Mouse (Mus musculus): Measurements from ENCODE around the gene Gm13275. TPM values are rescaled to one million over a fixed set of nuclear protein-coding genes. Genes with fewer than 3 reads are reported as not detected.
"Not testable (repeated sequence)": the region's sequence is repeated elsewhere in the genome, so short reads cannot be mapped to it uniquely, and the experiment has no call there.

The Gm13275 gene
- total and polyA plus RNA-seq, 3 experiments = not detected

GRCm38 (mm10) chr4:88830523-88830922 is 36.2 kb downstream of the Gm13275 start:
- H3K27me3 ChIP-seq (replicated peaks) = peaks cover 22% of the 10 kb centered on the region
- no peak overlapping the region for H3K27ac ChIP-seq (ENCODE audit: insufficient read depth, low read depth)
- TF ChIP-seq JUND (conservative IDR thresholded peaks at IDR 0.05; ENCODE audit: low read depth, low read length) (no peak), IRF4 (IDR thresholded peaks at IDR 0.05; ENCODE audit: low read depth, low read length) (no peak), MYC (IDR thresholded peaks at IDR 0.05; ENCODE audit: low read depth, low read length) (no peak), SMC3 (IDR thresholded peaks at IDR 0.05; ENCODE audit: low read depth, low read length) (peak; percentile 22; the same call in 1 of the 2 replicates), KAT2A (IDR thresholded peaks at IDR 0.05; ENCODE audit: insufficient replicate concordance, low read length) (no peak), ETS1 (conservative IDR thresholded peaks at IDR 0.05; ENCODE audit: low read depth, low read length) (no peak), CHD2 (IDR thresholded peaks at IDR 0.05; ENCODE audit: low read length) (no peak), ZNF384 (IDR thresholded peaks at IDR 0.05; ENCODE audit: low read depth, low read length) (peak; percentile 80), CTCF (conservative IDR thresholded peaks at IDR 0.05 in 1 of 2, IDR thresholded peaks at IDR 0.05 in 1 of 2; ENCODE audit: low read depth in 2 of 2, low read length in 2 of 2) (peak in 1 of 2 experiments; percentile 70; a peak in 3 of 4 replicates), MEF2A (IDR thresholded peaks at IDR 0.05; ENCODE audit: borderline replicate concordance, low read depth, low read length) (no peak), MAFK (IDR thresholded peaks at IDR 0.05; ENCODE audit: insufficient replicate concordance, low read length) (no peak), MXI1 (IDR thresholded peaks at IDR 0.05; ENCODE audit: low read depth, low read length) (no peak), TBP (conservative IDR thresholded peaks at IDR 0.05; ENCODE audit: low read depth, low read length) (no peak), NRF1 (IDR thresholded peaks at IDR 0.05; ENCODE audit: low read depth, low read length) (no peak), RAD21 (IDR thresholded peaks at IDR 0.05; ENCODE audit: low read depth, low read length) (peak; percentile 36), TCF12 (IDR thresholded peaks at IDR 0.05; ENCODE audit: low read depth, low read length) (no peak), PAX5 (IDR thresholded peaks at IDR 0.05; ENCODE audit: low read length) (no peak), RCOR1 (conservative IDR thresholded peaks at IDR 0.05; ENCODE audit: low read depth, low read length) (no peak), NELFE (IDR thresholded peaks at IDR 0.05; ENCODE audit: low read depth, low read length) (no peak), SIN3A (IDR thresholded peaks at IDR 0.05; ENCODE audit: low read length) (no peak), MAX (IDR thresholded peaks at IDR 0.05; ENCODE audit: low read length) (no peak), BHLHE40 (IDR thresholded peaks at IDR 0.05; ENCODE audit: low read depth, low read length) (no peak), EP300 (IDR thresholded peaks at IDR 0.05; ENCODE audit: low read length) (no peak), POLR2A (IDR thresholded peaks at IDR 0.05; ENCODE audit: low read depth, low read length) (no peak), JUN (IDR thresholded peaks at IDR 0.05; ENCODE audit: insufficient read depth, low read depth, low read length) (no peak), HCFC1 (IDR thresholded peaks at IDR 0.05; ENCODE audit: low read depth, low read length) (no peak), POLR2AphosphoS2 (IDR thresholded peaks at IDR 0.05; ENCODE audit: low read depth, low read length) (no peak)
- in situ Hi-C loops (cut with MboI; ENCODE audit: low pct_ligation_motif_present, low pct_unique_long_range_greater_than_20kb, low sequenced_read_pairs) (no loop called here), dilution Hi-C loops (cut with MboI; ENCODE audit: extremely low pct_ligation_motif_present, extremely low pct_unique_long_range_greater_than_20kb, low sequenced_read_pairs) (no loop called here)
- no peak overlapping the region for H3K4me2 ChIP-seq (ENCODE audit: insufficient read depth, low read depth, poor library complexity, severe bottlenecking)
- H3K4me3 ChIP-seq (replicated peaks in 1 of 3; ENCODE audit: low read depth in 2 of 3, low read length in 2 of 3, poor library complexity in 1 of 3) = no peak overlapping the region
- H3K9me3 ChIP-seq (replicated peaks; ENCODE audit: low read length) = peaks cover 9% of the 10 kb centered on the region
- H3K79me2 ChIP-seq (replicated peaks; ENCODE audit: control insufficient read depth, extremely low read depth, insufficient read depth, poor library complexity, severe bottlenecking) = no peaks in the 10 kb centered on the region
- no peak overlapping the region for H3K9ac ChIP-seq (ENCODE audit: insufficient read depth, low read depth)
- no peaks in the 10 kb centered on the region; a peak in 1 of 4 replicates for H3K4me1 ChIP-seq (ENCODE audit: control insufficient read depth in 1 of 2, insufficient read depth in 2 of 2)
- DNase-seq (ENCODE audit: extremely low read depth) = peak; percentile 11
- no peaks in the 10 kb centered on the region for H3K36me3 ChIP-seq (replicated peaks in 1 of 2; ENCODE audit: control insufficient read depth in 1 of 2, insufficient read depth in 1 of 2, low read length in 1 of 2)

- H3K79me2 ChIP-seq (replicated peaks; ENCODE audit: control insufficient read depth, extremely low read depth, insufficient read depth, poor library complexity, severe bottlenecking); H3K4me3 ChIP-seq (replicated peaks in 1 of 3; ENCODE audit: low read depth in 2 of 3, low read length in 2 of 3, poor library complexity in 1 of 3); dilution Hi-C loops (cut with MboI; ENCODE audit: extremely low pct_ligation_motif_present, extremely low pct_unique_long_range_greater_than_20kb, low sequenced_read_pairs); H3K4me2 ChIP-seq (ENCODE audit: insufficient read depth, low read depth, poor library complexity, severe bottlenecking); H3K36me3 ChIP-seq (replicated peaks in 1 of 2; ENCODE audit: control insufficient read depth in 1 of 2, insufficient read depth in 1 of 2, low read length in 1 of 2); H3K4me1 ChIP-seq (ENCODE audit: control insufficient read depth in 1 of 2, insufficient read depth in 2 of 2); DNase-seq (ENCODE audit: extremely low read depth); H3K9me3 ChIP-seq (replicated peaks; ENCODE audit: low read length); H3K9ac ChIP-seq (ENCODE audit: insufficient read depth, low read depth); in situ Hi-C loops (cut with MboI; ENCODE audit: low pct_ligation_motif_present, low pct_unique_long_range_greater_than_20kb, low sequenced_read_pairs); H3K27ac ChIP-seq (ENCODE audit: insufficient read depth, low read depth): not testable (repeated sequence)
- peaks cover 32% of the 10 kb centered on the region for H3K27me3 ChIP-seq (replicated peaks)
These were observed 40.9 kb downstream of the Gm13275 start, which contains the start of gene Ifna5 for GRCm38 (mm10) chr4:88835225-88835624. Gene Ifna5 (plus strand): TSS chr4:88835525.

Data from CH12.LX (cell line).